Mouse (Mus musculus) embryonic facial prominence, embryonic 14.5 days (tissue): ENCODE measurements around the gene Ptf1a. TPM values are rescaled to one million over a fixed set of nuclear protein-coding genes. Genes with fewer than 3 reads are reported as not detected.
A peak's percentile ranks its signal among the peaks of the same experiment; 100 is the strongest.

Experiments used
- ATAC-seq: fragments of 200-750 bp; cut with Nextera tagmentation; 2 replicates; pipeline ENCODE4 v1.8.0; 2017; ENCODE audit warnings: low read depth, moderate number of reproducible peaks, moderate TSS enrichment
- DNase-seq: peaks from one replicate; pipeline ENCODE4 v3.0.0-alpha.2; 2015; ENCODE audit warnings: low spot score
- H3K27ac ChIP-seq: fragments of 300-500 bp; sonication (generic); replicated peaks from 2 replicates; pipeline ENCODE4 v1.5.1; 2014; ENCODE audit warnings: low read depth, mild to moderate bottlenecking, low read length, moderate library complexity
- H3K27me3 ChIP-seq: fragments of 300-500 bp; sonication (generic); replicated peaks from 2 replicates; pipeline ENCODE4 v1.6.1; 2014; ENCODE audit warnings: low read length; ENCODE audit not compliant: control insufficient read depth, insufficient read depth
- H3K36me3 ChIP-seq: fragments of 300-500 bp; sonication (generic); 2 replicates; pipeline ENCODE4 v1.6.1; 2014; ENCODE audit warnings: low read length, mixed read lengths; ENCODE audit not compliant: control insufficient read depth, insufficient read depth
- H3K4me1 ChIP-seq: fragments of 300-500 bp; sonication (generic); 2 replicates; pipeline ENCODE4 v1.6.1; 2014; ENCODE audit warnings: antibody characterized with exemption, low read length; ENCODE audit not compliant: control insufficient read depth, insufficient read depth
- H3K4me2 ChIP-seq: fragments of 300-500 bp; sonication (generic); 2 replicates; pipeline ENCODE4 v1.6.1; 2014; ENCODE audit warnings: low read depth, mild to moderate bottlenecking, low read length, moderate library complexity, mixed read lengths
- H3K4me3 ChIP-seq: fragments of 300-500 bp; sonication (generic); 2 replicates; pipeline ENCODE4 v1.5.1; 2014; ENCODE audit warnings: low read depth, mild to moderate bottlenecking, low read length
- H3K9ac ChIP-seq: fragments of 300-500 bp; sonication (generic); 2 replicates; pipeline ENCODE4 v1.6.1; 2014; ENCODE audit warnings: low read depth, mild to moderate bottlenecking, low read length, moderate library complexity, mixed read lengths
- H3K9me3 ChIP-seq: fragments of 300-500 bp; sonication (generic); 2 replicates; pipeline ENCODE4 v1.6.1; 2016; ENCODE audit warnings: low read length; ENCODE audit not compliant: control insufficient read depth
- WGBS: fragments of 180-500 bp; shearing (Covaris S2); extraction: QIAGEN DNeasy Blood & Tissue Kit; methylation state at CpG from one replicate; pipeline ENCODE4 v1.1.7; 2014; 5-methylcytosine and 5-hydroxymethylcytosine counted together
- polyA plus RNA-seq: library from polyadenylated mRNA; unstranded; fragments of >200 nt; fragmentation: Nextera tagmentation; extraction: Ambion mirVana; gene quantifications from 2 replicates; pipeline ENCODE4 v1.2.1, GENCODE M21; 2014

Gene Ptf1a
- polyA plus RNA-seq, 1 experiment from 2014 or later: not detected

- no peaks in the 10 kb centered on the region for H3K9me3 ChIP-seq
- H3K27me3 ChIP-seq: peaks cover 31% of the 10 kb centered on the region
- H3K9ac ChIP-seq: no peak overlapping the region
- 71% methylated on average over 6 of the region's 6 CpGs for WGBS
- H3K36me3 ChIP-seq: no peaks in the 10 kb centered on the region
- no peak overlapping the region for H3K27ac ChIP-seq
- no peaks in the 10 kb centered on the region for H3K4me1 ChIP-seq
- DNase-seq (no peak), ATAC-seq (no peak)
- H3K4me2 ChIP-seq: no peak overlapping the region
- no peak overlapping the region for H3K4me3 ChIP-seq
These were observed 22.4 kb upstream of the Ptf1a start for GRCm38 (mm10) chr2:19423086-19423485.

- H3K27ac ChIP-seq: no peak overlapping the region
- H3K4me1 ChIP-seq: no peaks in the 10 kb centered on the region
- H3K9me3 ChIP-seq: no peaks in the 10 kb centered on the region
- ATAC-seq: no peak
- no peak overlapping the region for H3K4me3 ChIP-seq
- no peak overlapping the region for H3K4me2 ChIP-seq
- DNase-seq: peak; percentile 86
- no peaks in the 10 kb centered on the region for H3K36me3 ChIP-seq
- no peak overlapping the region for H3K9ac ChIP-seq
- H3K27me3 ChIP-seq: peaks cover 78% of the 10 kb centered on the region
- WGBS: 2% methylated on average over 10 of the region's 10 CpGs
These were observed 16.4 kb upstream of the Ptf1a start for GRCm38 (mm10) chr2:19429031-19429430.

- H3K9ac ChIP-seq: no peak overlapping the region
- H3K9me3 ChIP-seq: no peaks in the 10 kb centered on the region
- no peak overlapping the region for H3K4me3 ChIP-seq
- DNase-seq (no peak), ATAC-seq (no peak)
- no peak overlapping the region for H3K27ac ChIP-seq
- H3K36me3 ChIP-seq: no peaks in the 10 kb centered on the region
- no peaks in the 10 kb centered on the region for H3K4me1 ChIP-seq
- peaks cover 84% of the 10 kb centered on the region for H3K27me3 ChIP-seq
- H3K4me2 ChIP-seq: no peak overlapping the region
- WGBS: 6% methylated on average over 31 of the region's 31 CpGs
These were observed 15.5 kb upstream of the Ptf1a start for GRCm38 (mm10) chr2:19429691-19430690.

GRCm38 (mm10) chr2:19430746-19431145, 14.7 kb upstream of the Ptf1a start:
- ATAC-seq (no peak), DNase-seq (no peak)
- H3K9ac ChIP-seq: no peak overlapping the region
- no peaks in the 10 kb centered on the region for H3K9me3 ChIP-seq
- WGBS: 1% methylated on average over 28 of the region's 33 CpGs
- H3K4me2 ChIP-seq: peak overlapping the region; percentile 32
- H3K36me3 ChIP-seq: no peaks in the 10 kb centered on the region
- H3K4me1 ChIP-seq: no peaks in the 10 kb centered on the region
- H3K27ac ChIP-seq: no peak overlapping the region
- no peak overlapping the region; the same call in 1 of the 2 replicates for H3K4me3 ChIP-seq
- H3K27me3 ChIP-seq: peaks cover 91% of the 10 kb centered on the region

GRCm38 (mm10) chr2:19431186-19431585, 14.3 kb upstream of the Ptf1a start:
- no peaks in the 10 kb centered on the region for H3K9me3 ChIP-seq
- 0 out of 2 replicates have a peak, but pooled peaks have one; percentile 50 for ATAC-seq

GRCm38 (mm10) chr2:19431614-19432323, 13.7 kb upstream of the Ptf1a start:
- Histone ChIP-seq H3K4me2 (no peak overlapping the region), H3K9ac (no peak overlapping the region), H3K36me3 (no peaks in the 10 kb centered on the region), H3K4me3 (no peak overlapping the region), H3K4me1 (no peaks in the 10 kb centered on the region), H3K9me3 (no peaks in the 10 kb centered on the region), H3K27ac (no peak overlapping the region), H3K27me3 (peaks cover 90% of the 10 kb centered on the region)
- ATAC-seq: no peak
- 2% methylated on average over 32 of the region's 41 CpGs for WGBS
- DNase-seq: no peak

More at GRCm38 (mm10) chr2:19431186-19431585, 14.3 kb upstream of the Ptf1a start:
- under 1% methylated on average over 18 of the region's 18 CpGs for WGBS
- no peaks in the 10 kb centered on the region for H3K36me3 ChIP-seq
- no peak overlapping the region for H3K9ac ChIP-seq
- peak overlapping the region; percentile 32; the same call in 1 of the 2 replicates for H3K4me2 ChIP-seq
- DNase-seq: no peak
- no peak overlapping the region; the same call in 1 of the 2 replicates for H3K4me3 ChIP-seq
- peaks cover 93% of the 10 kb centered on the region for H3K27me3 ChIP-seq
- H3K27ac ChIP-seq: no peak overlapping the region
- H3K4me1 ChIP-seq: no peaks in the 10 kb centered on the region

GRCm38 (mm10) chr2:19444346-19444745, 1.1 kb upstream of the Ptf1a start:
- Histone ChIP-seq H3K4me3 (no peak overlapping the region), H3K27me3 (peaks cover 92% of the 10 kb centered on the region), H3K36me3 (no peaks in the 10 kb centered on the region), H3K4me1 (peaks cover 4% of the 10 kb centered on the region), H3K9me3 (no peaks in the 10 kb centered on the region), H3K4me2 (no peak overlapping the region), H3K27ac (no peak overlapping the region), H3K9ac (no peak overlapping the region)
- DNase-seq (no peak), ATAC-seq (no peak)
- WGBS: 2% methylated on average over 9 of the region's 9 CpGs

GRCm38 (mm10) chr2:19445871-19446501, 523 bp downstream of the Ptf1a start:
- Histone ChIP-seq H3K4me3 (peak overlapping the region; percentile 35), H3K36me3 (no peaks in the 10 kb centered on the region), H3K9me3 (no peaks in the 10 kb centered on the region), H3K9ac (no peak overlapping the region), H3K4me2 (peak overlapping the region; percentile 57), H3K27ac (no peak overlapping the region), H3K27me3 (peaks cover 96% of the 10 kb centered on the region), H3K4me1 (peaks cover 4% of the 10 kb centered on the region)
- WGBS: under 1% methylated on average over 48 of the region's 67 CpGs
- ATAC-seq (no peak), DNase-seq (no peak)
